Mouse (Mus musculus): ENCODE results near the gene Gm49352. TPM values are rescaled to one million over a fixed set of nuclear protein-coding genes. Genes with fewer than 3 reads are reported as not detected.
"Not testable (repeated sequence)": the region's sequence is repeated elsewhere in the genome, so short reads cannot be mapped to it uniquely, and the experiment has no call there.

Gene Gm49352
- not detected for total RNA-seq (2021)
- long read RNA-seq, experiment 1 = 0 reads
- long read RNA-seq, experiment 2 = 0 reads

- intact Hi-C loops (cut with DNase I; ENCODE audit: low total_unique reads) = loop anchor here (5.0 kb wide), 1 partner anchor 436 kb away; no protein-coding TSS in a partner anchor
- DNase-seq = not testable (repeated sequence)
These were observed at the start of gene Gm49352 for GRCm38 (mm10) chr13:61568074-61568473. Gene Gm49352, minus strand, starts transcription at chr13:61568174.

- no peak for DNase-seq
- intact Hi-C loops (cut with DNase I; ENCODE audit: low total_unique reads) = no loop called here
These were observed 2.1 kb upstream of the Gm49352 start, which contains the start of gene Cts3 for GRCm38 (mm10) chr13:61570027-61570426. Gene Cts3, minus strand, starts transcription at chr13:61570127.

GRCm38 (mm10) chr13:61541631-61542030 is 26.3 kb downstream of the Gm49352 start, which contains the start of gene Ctsm:
Gene Ctsm, minus strand, starts transcription at chr13:61541839.
- DNase-seq = no peak
- intact Hi-C loops (cut with DNase I; ENCODE audit: low total_unique reads) = no loop called here

Other genes with a start within 250 kb of the Gm49352 start
- not detected for gene Cts7, start 210.0 kb downstream of the Gm49352 start, total RNA-seq (2021)
- not detected for gene Ctsm, start 26.3 kb downstream of the Gm49352 start, total RNA-seq (2021)
- gene Cts3, start 2.0 kb upstream of the Gm49352 start, total RNA-seq (2021) = not detected

All from gastrocnemius, postnatal 14 days (tissue).